Mouse (Mus musculus) neural tube, embryonic 10.5 days (tissue): ENCODE data around the gene Smpdl3b.
A peak's percentile ranks its signal among the peaks of the same experiment; 100 is the strongest.
"Not testable (repeated sequence)": the region's sequence is repeated elsewhere in the genome, so short reads cannot be mapped to it uniquely, and the experiment has no call there.

Experiments
- DNase-seq: peaks from one replicate; pipeline ENCODE4 v3.0.0-alpha.2; 2017; ENCODE audit warnings: low spot score; ENCODE audit errors: extremely low spot score

Smpdl3b gene

GRCm38 (mm10) chr4:132780288-132780687 is 23.2 kb upstream of the Smpdl3b start:
- no peak for DNase-seq

DNA sequence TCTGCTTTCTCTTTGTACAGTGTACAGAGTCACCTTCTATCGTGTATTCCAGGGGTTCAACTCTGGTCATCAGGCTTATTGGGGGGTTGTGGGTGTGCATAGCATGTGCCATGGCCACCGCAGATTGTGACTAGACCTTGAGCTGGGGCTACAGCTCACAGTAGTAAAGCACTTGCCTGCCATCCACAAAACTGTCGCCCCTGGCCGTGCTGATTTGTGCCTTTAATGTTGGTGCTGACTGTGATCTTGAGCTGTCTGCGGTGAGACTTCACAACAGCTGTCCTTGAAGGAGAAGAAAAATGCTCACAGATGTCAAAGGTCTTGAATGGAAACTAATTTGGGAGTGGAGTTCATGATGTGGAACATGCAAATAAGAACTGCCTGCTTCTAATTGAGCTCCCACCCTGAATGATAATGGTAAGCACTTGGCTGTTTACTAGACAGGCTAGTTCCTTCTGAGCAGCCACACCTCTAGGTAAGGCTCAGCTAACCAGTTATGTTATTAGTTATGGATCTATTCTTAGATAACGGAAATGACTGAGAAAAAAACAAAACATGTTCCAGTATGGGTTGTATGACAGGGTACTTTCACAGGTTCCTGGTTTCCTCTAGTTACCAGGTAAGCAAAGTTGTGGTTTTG is 21.6 kb upstream of the Smpdl3b start:
- DNase-seq, result no peak

- DNase-seq, result peak; percentile 47
These were observed 19.7 kb upstream of the Smpdl3b start for GRCm38 (mm10) chr4:132776764-132777163.

- no peak for DNase-seq
These were observed 17.9 kb upstream of the Smpdl3b start for GRCm38 (mm10) chr4:132774905-132775304.

DNA sequence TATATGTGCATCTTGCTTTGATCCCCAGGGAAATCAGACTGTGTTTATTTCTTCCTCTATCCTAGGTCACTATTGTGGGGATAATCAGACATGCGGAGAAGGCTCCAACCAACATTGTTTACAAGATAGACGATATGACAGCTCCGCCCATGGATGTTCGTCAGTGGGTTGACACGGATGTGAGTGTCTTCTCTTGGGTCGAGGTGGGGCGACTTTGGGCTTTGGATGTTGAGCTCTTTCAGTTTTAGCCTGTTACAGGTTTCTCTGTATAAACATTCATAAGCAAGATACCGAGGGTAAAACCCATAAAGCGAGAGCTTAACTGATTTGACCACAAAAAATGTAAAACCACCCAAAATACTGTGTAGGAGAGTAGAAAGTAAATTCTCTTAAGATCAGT is 14.7 kb upstream of the Smpdl3b start:
- no peak for DNase-seq

DNA sequence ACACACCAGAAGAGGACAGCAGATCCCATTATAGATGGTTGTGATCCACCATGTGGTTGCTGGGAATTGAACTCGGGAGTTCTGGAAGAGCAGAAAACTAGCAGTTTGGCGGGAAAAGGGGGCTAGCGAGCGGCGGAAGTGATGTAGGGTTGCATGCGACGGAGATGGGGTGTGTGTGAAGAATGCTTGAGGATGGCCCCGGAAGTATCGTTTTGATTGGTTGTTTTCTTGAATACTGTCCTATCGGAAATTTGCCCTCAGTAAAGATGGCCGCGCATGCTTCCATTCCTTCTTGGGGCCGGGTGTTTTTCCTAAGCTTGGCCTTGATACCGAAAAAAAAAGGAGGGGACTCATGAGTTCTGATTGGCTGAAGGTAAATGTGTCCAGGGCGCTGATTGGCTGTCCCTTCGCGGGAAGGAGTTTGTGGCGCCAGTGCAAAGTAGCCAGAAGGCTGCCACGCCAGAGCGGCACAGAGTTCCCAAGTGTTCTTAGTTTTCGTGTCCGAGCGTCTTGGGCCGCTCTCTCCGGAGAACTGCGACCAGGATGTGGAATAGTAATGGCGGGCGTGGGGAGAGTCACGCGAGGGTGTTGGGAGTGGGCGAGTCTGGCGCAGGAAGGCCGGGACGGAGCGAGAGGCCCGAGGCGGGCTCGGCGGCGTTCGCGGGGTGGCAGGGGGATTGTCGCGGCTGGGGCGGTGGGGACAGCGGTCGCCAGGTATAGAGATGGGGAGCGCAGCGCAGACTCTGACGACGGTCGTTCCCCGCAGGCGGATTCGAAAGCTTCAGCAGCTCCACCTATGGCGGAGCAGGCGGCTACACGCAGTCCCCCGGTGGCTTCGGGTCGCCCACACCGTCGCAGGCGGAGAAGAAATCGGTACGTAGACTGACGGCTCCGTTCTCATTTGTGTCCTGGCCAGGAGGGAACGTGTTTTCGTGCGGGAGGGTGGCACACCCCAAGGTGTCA is 11.1 kb upstream of the Smpdl3b start, which contains the start of gene Rpa2:
TSS of gene Rpa2 (plus strand) at position 419 of the 963 bp plus-strand sequence.
- DNase-seq, result peak; percentile 97

- DNase-seq, result not testable (repeated sequence)
These were observed 6.1 kb upstream of the Smpdl3b start for GRCm38 (mm10) chr4:132763125-132763524.

- DNase-seq, result no peak
These were observed 5.5 kb upstream of the Smpdl3b start for GRCm38 (mm10) chr4:132762602-132763001.

- no peak for DNase-seq
These were observed 3.2 kb upstream of the Smpdl3b start for GRCm38 (mm10) chr4:132760296-132760695.

- no peak for DNase-seq
These were observed 740 bp upstream of the Smpdl3b start for GRCm38 (mm10) chr4:132757633-132758351.

GRCm38 (mm10) chr4:132752992-132753391 is 4.1 kb downstream of the Smpdl3b start:
- DNase-seq, result no peak

- no peak for DNase-seq
These were observed 7.6 kb downstream of the Smpdl3b start for GRCm38 (mm10) chr4:132749258-132749982.

DNA sequence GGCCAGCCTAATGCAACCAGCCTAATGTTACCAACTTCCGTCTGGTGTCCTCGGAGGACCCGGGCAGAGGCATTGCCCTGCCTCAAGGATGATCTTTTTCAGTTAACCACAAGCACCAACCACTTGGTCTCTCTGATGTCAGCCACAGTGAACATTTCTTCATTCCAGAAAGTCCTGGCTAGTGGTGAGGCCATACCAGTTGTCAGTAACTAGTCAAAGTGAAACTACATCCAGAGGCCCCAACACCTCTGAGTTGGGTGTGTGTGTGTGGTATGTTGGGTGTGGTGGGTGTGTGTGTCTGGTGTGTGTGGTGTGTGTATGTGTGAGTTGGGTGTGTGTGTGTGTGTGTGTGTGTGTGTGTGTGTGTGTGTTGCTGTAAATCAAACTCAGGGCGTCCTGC is 8.3 kb downstream of the Smpdl3b start:
- DNase-seq, result no peak

- DNase-seq, result no peak
These were observed 9.3 kb downstream of the Smpdl3b start for GRCm38 (mm10) chr4:132747664-132748259.

DNA sequence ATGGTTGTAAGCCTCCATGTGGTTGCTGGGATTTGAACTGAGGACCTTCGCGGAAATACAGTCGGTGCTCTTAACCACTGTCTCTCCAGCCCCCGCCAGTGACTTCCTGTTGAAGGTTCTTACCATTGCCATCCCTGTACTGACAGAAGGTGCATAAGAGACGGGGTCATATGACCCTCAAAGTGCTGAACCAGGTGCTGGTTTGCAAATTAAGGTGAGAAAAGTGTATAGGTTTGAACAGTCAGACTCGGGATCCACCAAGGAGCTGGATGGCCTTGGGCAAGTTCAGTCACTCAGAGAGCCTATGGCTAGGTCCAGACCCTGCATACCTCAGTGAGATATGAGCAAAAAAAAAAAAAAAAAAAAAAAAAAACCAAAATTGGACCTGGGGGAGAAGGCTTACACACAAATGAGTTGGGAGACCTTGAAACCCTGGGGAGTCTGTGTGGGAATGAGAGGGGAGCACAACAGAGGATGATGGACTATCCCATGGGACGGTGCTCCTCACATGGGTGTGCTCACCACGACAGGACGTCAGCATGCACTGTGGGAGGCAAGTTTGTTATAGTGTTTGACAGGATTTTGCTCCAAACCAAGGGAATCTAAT is 10.0 kb downstream of the Smpdl3b start:
- DNase-seq, result no peak

DNA sequence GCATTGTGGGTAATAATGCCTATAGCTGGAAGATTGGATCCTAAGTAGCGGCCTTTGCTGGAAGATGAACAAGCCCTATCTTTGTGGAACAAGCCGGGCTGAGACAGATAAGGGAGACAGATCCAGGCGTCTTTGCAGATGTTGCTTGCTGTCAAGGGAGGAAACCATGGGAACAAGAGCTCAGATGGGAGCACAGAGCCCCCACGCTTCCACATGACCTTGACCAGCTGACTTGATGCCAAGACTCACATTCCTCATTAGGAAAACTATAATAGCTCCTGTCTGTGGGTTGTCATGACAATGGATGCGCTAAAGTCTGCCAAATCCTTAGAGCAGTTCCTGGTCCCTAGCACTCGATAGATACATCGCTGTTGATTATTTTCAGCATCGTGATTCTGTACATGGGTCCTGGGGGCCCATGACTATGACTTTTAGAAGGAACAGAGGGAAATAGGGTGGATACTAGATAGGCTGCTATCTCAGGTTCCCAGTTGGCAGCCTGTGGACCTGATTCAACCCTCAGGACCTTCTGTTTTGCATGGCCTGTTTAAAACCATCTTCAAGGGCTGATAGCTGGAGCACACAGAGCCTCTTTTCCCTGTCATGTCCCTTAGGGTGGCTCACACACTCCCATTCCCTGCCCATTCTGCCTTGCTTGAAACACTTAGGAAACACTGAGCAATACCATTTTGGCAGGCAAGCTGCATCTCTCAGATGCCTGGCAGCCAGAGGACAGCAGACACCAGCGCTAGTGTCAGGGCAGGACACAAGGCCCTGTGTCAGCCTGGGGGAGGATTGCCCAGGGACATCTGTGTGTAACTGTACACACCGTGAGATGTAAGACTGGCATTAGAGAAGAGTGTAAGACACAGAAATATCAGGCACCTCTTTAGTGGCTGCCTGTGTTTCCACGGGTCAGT is 12.8 kb downstream of the Smpdl3b start:
- no peak for DNase-seq

- no peak for DNase-seq
These were observed 15.6 kb downstream of the Smpdl3b start for GRCm38 (mm10) chr4:132741491-132741890.

- DNase-seq, result not testable (repeated sequence)
These were observed 19.9 kb downstream of the Smpdl3b start for GRCm38 (mm10) chr4:132737154-132737553.

DNA sequence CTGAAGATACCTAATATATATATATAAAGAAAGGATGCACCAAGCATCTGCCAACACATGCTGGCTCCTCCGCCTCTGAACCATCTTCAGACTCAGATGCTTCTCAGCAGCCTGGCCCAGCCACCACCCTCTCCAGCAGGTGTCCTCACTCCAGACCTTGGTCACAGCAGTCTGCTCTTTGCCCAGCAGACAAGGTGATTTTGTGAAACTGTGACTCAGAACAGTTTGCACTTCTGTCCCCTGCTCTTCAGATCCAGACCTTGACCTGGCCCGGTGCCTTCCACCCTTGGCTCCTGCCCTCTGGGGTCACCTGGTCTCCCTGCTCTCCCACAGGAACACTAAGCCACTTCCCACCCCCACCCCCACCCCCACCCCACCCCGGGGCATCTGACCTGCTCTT is 21.2 kb downstream of the Smpdl3b start:
- DNase-seq, result no peak
